ENCODE assay signal across 7 mouse cellular contexts in the genomic region with DNA sequence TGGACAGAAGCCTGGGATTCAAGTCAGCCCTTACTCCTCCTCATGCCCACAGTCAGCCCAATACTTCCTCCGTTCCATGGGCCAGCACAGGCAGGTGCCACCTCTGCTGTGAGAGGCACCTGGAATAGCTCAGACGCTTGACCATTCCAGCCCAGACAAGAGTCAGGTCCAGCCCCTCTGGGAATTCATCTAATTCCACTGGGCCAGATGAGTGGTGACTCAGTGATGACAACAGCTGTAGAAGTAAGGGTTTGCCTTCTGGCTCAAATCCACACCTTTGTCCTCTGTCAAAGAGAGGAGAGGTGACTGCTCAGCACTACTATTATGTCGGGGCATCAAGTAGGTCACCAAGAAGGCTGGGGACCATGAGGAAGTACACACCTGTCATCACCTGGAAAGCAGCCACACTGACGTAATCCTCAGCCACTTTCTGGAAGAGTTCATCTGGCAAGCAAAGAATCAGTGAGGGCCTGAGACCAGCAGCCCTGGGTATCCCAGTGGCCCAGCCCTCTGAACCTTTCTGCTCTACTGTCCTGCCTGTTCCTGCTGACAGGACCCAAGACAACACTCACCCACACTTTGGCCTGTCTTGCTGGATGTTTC. TPM values are rescaled to one million over a fixed set of nuclear protein-coding genes. Genes with fewer than 3 reads are reported as not detected.
DNase-seq lines count a peak whose midpoint lies in the region; ATAC-seq and TF ChIP-seq lines count a peak whose summit lies in the region.

A gene (plus strand): TSS at position 570 of the 603 bp plus-strand sequence.

- H3K36me3 ChIP-seq in CH12.LX (replicated peaks in 1 of 2; ENCODE audit: control insufficient read depth in 1 of 2, insufficient read depth in 1 of 2, low read length in 1 of 2) = peaks cover 26 to 61% of the 10 kb centered on the region in 2 experiments
- H3K36me3 ChIP-seq in embryonic facial prominence, embryonic 12.5 days = peaks cover 67% of the 10 kb centered on the region
- peaks cover 16% of the 10 kb centered on the region for H3K36me3 ChIP-seq in heart, embryonic 11.5 days (ENCODE audit: control insufficient read depth, insufficient read depth, low read length)
- peaks cover 67% of the 10 kb centered on the region for H3K36me3 ChIP-seq in midbrain, embryonic 14.5 days (ENCODE audit: control insufficient read depth, insufficient read depth, low read length)

- 84% methylated on average over 4 of the region's 4 CpGs for WGBS in embryonic facial prominence, embryonic 12.5 days
- WGBS in heart, embryonic 11.5 days (ENCODE audit: insufficient replicate concordance) = 64% methylated on average over 4 of the region's 4 CpGs
- 96% methylated on average over 4 of the region's 4 CpGs for WGBS in midbrain, embryonic 14.5 days

- H3K9ac ChIP-seq in CH12.LX (ENCODE audit: insufficient read depth, low read depth) = peak within 1 kb of the TSS; percentile 83
- H3K9ac ChIP-seq in embryonic facial prominence, embryonic 12.5 days = peak within 1 kb of the TSS; percentile 93
- peak within 1 kb of the TSS; percentile 89 for H3K9ac ChIP-seq in heart, embryonic 11.5 days (ENCODE audit: low read depth, low read length)
- H3K9ac ChIP-seq in midbrain, embryonic 14.5 days (replicated peaks; ENCODE audit: low read length) = peak within 1 kb of the TSS; percentile 93

- peak within 1 kb of the TSS; percentile 68 for H3K4me2 ChIP-seq in CH12.LX (ENCODE audit: insufficient read depth, low read depth, poor library complexity, severe bottlenecking)
- H3K4me2 ChIP-seq in embryonic facial prominence, embryonic 12.5 days (replicated peaks) = peak within 1 kb of the TSS; percentile 89
- H3K4me2 ChIP-seq in heart, embryonic 11.5 days = peak within 1 kb of the TSS; percentile 86
- peak within 1 kb of the TSS; percentile 95 for H3K4me2 ChIP-seq in midbrain, embryonic 14.5 days (ENCODE audit: low read length)

- in situ Hi-C loops in CH12.LX (cut with MboI; ENCODE audit: low pct_ligation_motif_present, low pct_unique_long_range_greater_than_20kb, low sequenced_read_pairs) = no loop called here

- peaks cover 36% of the 10 kb centered on the region for H3K79me2 ChIP-seq in CH12.LX (replicated peaks; ENCODE audit: control insufficient read depth, extremely low read depth, insufficient read depth, poor library complexity, severe bottlenecking)

- no peak for TF ChIP-seq RAD21 in CH12.LX (IDR thresholded peaks at IDR 0.05; ENCODE audit: low read depth, low read length)

- TF ChIP-seq POLR2A in CH12.LX (IDR thresholded peaks at IDR 0.05; ENCODE audit: low read depth, low read length) = no peak

- TF ChIP-seq EP300 in CH12.LX (IDR thresholded peaks at IDR 0.05; ENCODE audit: low read length) = no peak

- ATAC-seq in embryonic facial prominence, embryonic 12.5 days (ENCODE audit: insufficient number of reproducible peaks, insufficient read depth, low FRiP score, low TSS enrichment) = no peak
- ATAC-seq in heart, embryonic 11.5 days (replicated peaks; ENCODE audit: insufficient number of reproducible peaks, low FRiP score, low TSS enrichment) = no peak
- no peak for ATAC-seq in midbrain, embryonic 14.5 days (ENCODE audit: low FRiP score, low TSS enrichment)

- no peak for TF ChIP-seq CTCF in CH12.LX (conservative IDR thresholded peaks at IDR 0.05 in 1 of 2, IDR thresholded peaks at IDR 0.05 in 1 of 2; ENCODE audit: low read depth in 2 of 2, low read length in 2 of 2)

- dilution Hi-C loops in CH12.LX (cut with MboI; ENCODE audit: extremely low pct_ligation_motif_present, extremely low pct_unique_long_range_greater_than_20kb, low sequenced_read_pairs) = no loop called here

- H3K27ac ChIP-seq in CH12.LX (ENCODE audit: insufficient read depth, low read depth) = no peak within 1 kb of the TSS
- peak within 1 kb of the TSS; percentile 76; the same call in 1 of the 2 replicates for H3K27ac ChIP-seq in embryonic facial prominence, embryonic 12.5 days
- no peak within 1 kb of the TSS for H3K27ac ChIP-seq in heart, embryonic 11.5 days (ENCODE audit: low read depth, low read length)
- peak within 1 kb of the TSS; percentile 75; the same call in 1 of the 2 replicates for H3K27ac ChIP-seq in midbrain, embryonic 14.5 days (replicated peaks; ENCODE audit: low read depth, low read length)

- H3K4me3 ChIP-seq in CH12.LX (replicated peaks in 1 of 3; ENCODE audit: low read depth in 2 of 3, low read length in 2 of 3, poor library complexity in 1 of 3) = peak within 1 kb of the TSS; percentile 90 to 99 (median 96)
- H3K4me3 ChIP-seq in embryonic facial prominence, embryonic 12.5 days = peak within 1 kb of the TSS; percentile 96
- H3K4me3 ChIP-seq in heart, embryonic 11.5 days (ENCODE audit: low read depth, low read length) = peak within 1 kb of the TSS; percentile 81
- peak within 1 kb of the TSS; percentile 93 for H3K4me3 ChIP-seq in midbrain, embryonic 14.5 days (replicated peaks; ENCODE audit: low read depth, low read length)

- no peaks in the 10 kb centered on the region for H3K9me3 ChIP-seq in CH12.LX (replicated peaks; ENCODE audit: low read length)
- no peaks in the 10 kb centered on the region for H3K9me3 ChIP-seq in embryonic facial prominence, embryonic 12.5 days
- H3K9me3 ChIP-seq in heart, embryonic 11.5 days (replicated peaks; ENCODE audit: control insufficient read depth, low read length) = no peaks in the 10 kb centered on the region
- no peaks in the 10 kb centered on the region for H3K9me3 ChIP-seq in midbrain, embryonic 14.5 days (ENCODE audit: control insufficient read depth, low read length)

- peaks cover 6 to 53% of the 10 kb centered on the region in 2 experiments; a peak in 3 of 4 replicates for H3K4me1 ChIP-seq in CH12.LX (ENCODE audit: control insufficient read depth in 1 of 2, insufficient read depth in 2 of 2)
- peaks cover 19% of the 10 kb centered on the region for H3K4me1 ChIP-seq in embryonic facial prominence, embryonic 12.5 days
- H3K4me1 ChIP-seq in heart, embryonic 11.5 days (ENCODE audit: control insufficient read depth, insufficient read depth, low read length) = peaks cover 22% of the 10 kb centered on the region
- H3K4me1 ChIP-seq in midbrain, embryonic 14.5 days (ENCODE audit: control insufficient read depth, insufficient read depth, low read length) = peaks cover 21% of the 10 kb centered on the region

- no peaks in the 10 kb centered on the region for H3K27me3 ChIP-seq in CH12.LX (replicated peaks)
- no peaks in the 10 kb centered on the region for H3K27me3 ChIP-seq in embryonic facial prominence, embryonic 12.5 days
- H3K27me3 ChIP-seq in heart, embryonic 11.5 days (ENCODE audit: control insufficient read depth, insufficient read depth, low read length) = no peaks in the 10 kb centered on the region
- no peaks in the 10 kb centered on the region for H3K27me3 ChIP-seq in midbrain, embryonic 14.5 days (ENCODE audit: control insufficient read depth, insufficient read depth, low read length)

- DNase-seq in 3T3-L1 (ENCODE audit: low read depth, low spot score) (peak; percentile 68), CH12.LX (ENCODE audit: extremely low read depth) (no peak)
- peak in 1 of 2 experiments; percentile 21 for DNase-seq in left cerebral cortex, adult 8-10 months (ENCODE audit: low spot score in 2 of 2)
- no peak for DNase-seq in midbrain, embryonic 14.5 days
- no peak for DNase-seq in spleen, adult 12 weeks (ENCODE audit: low spot score)

TF ChIP-seq in CH12.LX, 34 proteins besides CTCF, POLR2A, EP300 and RAD21:
- TF ChIP-seq IRF4 (IDR thresholded peaks at IDR 0.05; ENCODE audit: low read depth, low read length) = no peak
- TF ChIP-seq ZMIZ1 (IDR thresholded peaks at IDR 0.05; ENCODE audit: low read depth, low read length) = no peak
TF ChIP-seq in CH12.LX: peak in this region for 0.

RNA-seq across cellular contexts. Expression of the gene that starts here (rescaled TPM):
- total RNA-seq in CH12.LX (2012; rRNA removed) = 253 and 302 TPM in 2 replicates
- 190 and 205 TPM in 2 replicates for total RNA-seq in CH12.LX (2014; rRNA removed)
- 432 and 435 TPM in 2 replicates for polyA plus RNA-seq in CH12.LX (2012; ENCODE audit: insufficient read length, low read depth)
- polyA plus RNA-seq in embryonic facial prominence, embryonic 12.5 days (2016; fragmentation: Nextera tagmentation; extraction: Ambion mirVana) = 368 and 376 TPM in 2 replicates
- polyA plus RNA-seq in heart, embryonic 11.5 days (2014; fragmentation: Nextera tagmentation; extraction: Ambion mirVana) = 428 and 447 TPM in 2 replicates
- 100 to 1,000 TPM; 163 to 176 (median 166) TPM for total RNA-seq in left cerebral cortex, adult 8-10 months (2022)
- 325 and 336 TPM in 2 replicates for polyA plus RNA-seq in midbrain, embryonic 14.5 days (2014; fragmentation: Nextera tagmentation; extraction: Ambion mirVana)

Comparison
In these comparisons a context has a peak if more than half of its experiments do, and no peak if none do; other contexts are left out.
1. H3K27ac ChIP-seq: peak in embryonic facial prominence, embryonic 12.5 days (single experiment) and midbrain, embryonic 14.5 days (single experiment); none in CH12.LX (single experiment) and heart, embryonic 11.5 days (single experiment).
2. Peak in every context shown above with its lines, with median percentiles within 50 percentile points of each other: H3K4me2 ChIP-seq, H3K4me3 ChIP-seq and H3K9ac ChIP-seq.